Mouse (Mus musculus): ENCODE data around the gene BC048679.

The BC048679 gene

GRCm38 (mm10) chr7:81493331-81494021 lies 4.6 kb downstream of the BC048679 start, which contains the start of gene Ap3b2:
Gene Ap3b2 (minus strand): TSS chr7:81493925.
- CTCF ChIA-PET: interaction anchor here in 3 of 4 experiments (0.5 to 1.8 kb wide), 8 partner anchors 9 to 1031 kb away, joined by 3 to 7 read pairs (median 3); no protein-coding TSS in a partner anchor
- POLR2A ChIA-PET: interaction anchor here (0.6 to 2.6 kb wide), 29 partner anchors 8 to 574 kb away, joined by 3 to 34 read pairs (median 3); partner anchors contain the start of genes Rps17 (in 3 of the 4), Cpeb1 (in 1 of the 4) and Whamm (in 1 of the 4)

DNA sequence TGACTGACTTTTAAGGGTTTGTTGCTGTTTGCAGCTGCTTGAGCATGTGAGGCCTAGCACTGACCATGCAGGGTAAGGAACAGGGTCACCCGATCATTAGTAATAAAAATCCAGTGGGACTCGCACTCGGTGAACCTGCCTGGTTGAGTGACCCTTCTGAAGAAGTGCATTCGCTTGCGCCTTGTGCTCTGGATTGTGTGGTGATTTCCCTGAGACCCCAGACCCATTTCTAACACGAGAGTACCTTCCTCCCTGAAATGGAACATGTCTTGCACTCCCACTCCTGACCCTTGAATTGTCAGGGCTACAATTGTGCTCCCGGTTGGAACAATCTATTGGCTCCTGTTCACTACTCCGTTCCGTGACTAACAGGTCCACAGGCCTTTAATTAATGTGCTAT lies 5.5 kb downstream of the BC048679 start:
- ChIA-PET CTCF (interaction anchor here in 1 of 4 experiments (1.0 to 1.8 kb wide), 5 partner anchors 10 to 151 kb away, joined by 3 to 7 read pairs (median 3); no protein-coding TSS in a partner anchor), POLR2A (interaction anchor here (0.6 to 2.6 kb wide), 27 partner anchors 9 to 575 kb away, joined by 3 to 34 read pairs (median 4); partner anchors contain the start of genes Rps17 (in 3 of the 4), Cpeb1 (in 1 of the 4) and Whamm (in 1 of the 4))

GRCm38 (mm10) chr7:81489649-81490048 lies 8.4 kb downstream of the BC048679 start:
- ChIA-PET CTCF (interaction anchor here in 1 of 4 experiments (1.2 kb wide), 1 partner anchor 9 kb away, joined by 3 read pairs; no protein-coding TSS in a partner anchor), POLR2A (interaction anchor here in 3 of 4 experiments (0.5 to 2.1 kb wide), 7 partner anchors 9 to 273 kb away, joined by 3 to 19 read pairs (median 6); partner anchors contain the start of gene Ramac (in 1 of the 3))

GRCm38 (mm10) chr7:81480800-81481199 lies 17.3 kb downstream of the BC048679 start:
- ChIA-PET CTCF (interaction anchor here in 2 of 4 experiments (1.0 to 2.0 kb wide), 6 partner anchors 8 to 141 kb away, joined by 3 to 5 read pairs (median 3); no protein-coding TSS in a partner anchor), POLR2A (interaction anchor here (0.7 to 4.5 kb wide), 72 partner anchors 9 to 781 kb away, joined by 3 to 34 read pairs (median 4); partner anchors contain the start of genes Ap3b2 (in 4 of the 4), Whamm (in 3 of the 4), Cpeb1 (in 2 of the 4) and Rps17 (in 2 of the 4))

- POLR2A ChIA-PET: interaction anchor here in 3 of 4 experiments (0.6 to 4.5 kb wide), 29 partner anchors 8 to 533 kb away, joined by 3 to 34 read pairs (median 7); partner anchors contain the start of genes Whamm (in 3 of the 3), Cpeb1 (in 2 of the 3), Ap3b2 (in 1 of the 3) and BC048679 (in 1 of the 3)
- CTCF ChIA-PET: interaction anchor here in 2 of 4 experiments (0.7 to 2.0 kb wide), 4 partner anchors 13 to 140 kb away, joined by 3 to 5 read pairs (median 3); no protein-coding TSS in a partner anchor
Observed at GRCm38 (mm10) chr7:81479531-81480090, 18.5 kb downstream of the BC048679 start.

GRCm38 (mm10) chr7:81478261-81478660 lies 19.8 kb downstream of the BC048679 start:
- ChIA-PET POLR2A (interaction anchor here in 3 of 4 experiments (1.0 to 4.5 kb wide), 16 partner anchors 8 to 136 kb away, joined by 3 to 33 read pairs (median 5); partner anchors contain the start of genes Rps17 (in 2 of the 3), Whamm (in 2 of the 3), Ap3b2 (in 1 of the 3) and Cpeb1 (in 1 of the 3)), CTCF (interaction anchor here in 3 of 4 experiments (0.7 to 2.0 kb wide), 7 partner anchors 15 to 93 kb away, joined by 3 to 7 read pairs (median 3); partner anchors contain the start of genes Ap3b2 (in 1 of the 3) and Whamm (in 1 of the 3))

GRCm38 (mm10) chr7:81476833-81477232 lies 21.2 kb downstream of the BC048679 start:
- ChIA-PET POLR2A (interaction anchor here in 2 of 4 experiments (0.6 to 3.7 kb wide), 17 partner anchors 13 to 645 kb away, joined by 3 to 16 read pairs (median 6); partner anchors contain the start of genes Rps17 (in 2 of the 2), Whamm (in 2 of the 2), Ap3b2 (in 1 of the 2) and Ramac (in 1 of the 2)), CTCF (interaction anchor here in 2 of 4 experiments (0.6 to 2.0 kb wide), 5 partner anchors 17 to 1001 kb away, joined by 3 to 11 read pairs (median 6); partner anchors contain the start of gene Ap3b2 (in 1 of the 2))

- CTCF ChIA-PET: interaction anchor here in 1 of 4 experiments (0.6 kb wide), 1 partner anchor 151 kb away, joined by 4 read pairs; no protein-coding TSS in a partner anchor
- POLR2A ChIA-PET: no interaction called here
Observed at GRCm38 (mm10) chr7:81475221-81475620, 22.9 kb downstream of the BC048679 start.

DNA sequence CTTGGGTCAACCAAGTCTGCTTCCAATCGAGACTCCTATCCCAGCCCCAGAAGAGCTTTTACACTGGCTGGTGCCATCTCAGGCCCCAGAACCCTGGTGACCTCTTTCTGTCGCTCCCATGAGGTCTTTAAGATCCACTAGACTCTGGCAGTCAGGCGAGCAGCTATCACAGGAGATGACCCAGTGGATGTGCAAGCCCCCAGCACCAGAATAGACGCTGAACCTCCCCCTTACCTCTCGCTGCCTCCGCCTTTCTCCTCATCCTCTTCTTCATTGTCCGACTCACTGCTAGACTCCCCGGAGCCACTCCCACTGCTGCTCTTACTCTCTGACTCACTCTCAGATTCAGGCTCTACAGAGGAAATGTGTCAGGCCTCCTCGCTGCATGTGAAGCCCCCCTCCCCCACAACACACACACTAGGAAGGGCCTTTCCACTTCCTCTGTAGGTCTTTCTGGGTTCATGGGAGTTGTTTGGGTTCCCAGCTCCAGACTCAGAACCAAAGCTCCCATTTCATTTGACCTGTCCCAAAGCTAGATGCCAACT lies 33.1 kb downstream of the BC048679 start:
- ChIA-PET CTCF (interaction anchor here in 1 of 4 experiments (0.6 kb wide), 1 partner anchor 50 kb away, joined by 3 read pairs; no protein-coding TSS in a partner anchor), POLR2A (no interaction called here)

GRCm38 (mm10) chr7:81464116-81464515 lies 34.0 kb downstream of the BC048679 start:
- ChIA-PET POLR2A (interaction anchor here in 1 of 4 experiments (0.8 kb wide), 1 partner anchor 51 kb away, joined by 3 read pairs; no protein-coding TSS in a partner anchor), CTCF (no interaction called here)

DNA sequence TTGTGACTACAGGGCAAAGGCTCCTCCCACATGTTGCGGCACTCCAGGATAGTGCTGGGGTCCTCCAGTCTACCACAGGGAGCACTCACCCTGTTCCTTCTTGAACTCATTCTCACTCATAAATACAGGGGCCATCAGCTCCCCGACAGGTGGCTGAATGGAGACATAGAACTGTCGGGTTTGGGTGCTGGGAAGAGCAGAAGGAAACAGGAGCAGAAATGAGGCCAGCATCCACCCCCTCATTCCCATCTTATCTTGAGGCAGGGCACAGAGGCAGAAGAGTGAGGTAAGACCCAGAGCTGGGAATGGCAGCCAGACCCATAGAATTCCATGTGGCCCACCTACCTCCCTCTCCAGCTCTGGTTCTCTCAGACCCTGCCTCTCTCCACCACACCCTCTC lies 35.3 kb downstream of the BC048679 start:
- ChIA-PET POLR2A (no interaction called here), CTCF (no interaction called here)

GRCm38 (mm10) chr7:81455155-81455651 lies 42.9 kb downstream of the BC048679 start, which contains the start of gene Cpeb1:
Gene Cpeb1 (minus strand): TSS chr7:81455465.
- POLR2A ChIA-PET: interaction anchor here in 3 of 4 experiments (0.7 to 3.0 kb wide), 18 partner anchors 17 to 412 kb away, joined by 3 to 33 read pairs (median 4); partner anchors contain the start of genes Ramac (in 2 of the 3), Rps17 (in 1 of the 3) and Whamm (in 1 of the 3)
- CTCF ChIA-PET: interaction anchor here (0.5 to 1.8 kb wide), 13 partner anchors 32 to 823 kb away, joined by 3 to 18 read pairs (median 3); partner anchors contain the start of gene Whamm (in 2 of the 4)

- POLR2A ChIA-PET: interaction anchor here in 3 of 4 experiments (0.7 to 3.0 kb wide), 18 partner anchors 17 to 413 kb away, joined by 3 to 33 read pairs (median 3); partner anchors contain the start of genes Whamm (in 2 of the 3), Ramac (in 1 of the 3) and Rps17 (in 1 of the 3)
- CTCF ChIA-PET: interaction anchor here in 3 of 4 experiments (0.6 to 1.4 kb wide), 9 partner anchors 67 to 1294 kb away, joined by 3 to 9 read pairs (median 3); no protein-coding TSS in a partner anchor
Observed at GRCm38 (mm10) chr7:81454331-81455039, 43.6 kb downstream of the BC048679 start.

GRCm38 (mm10) chr7:81453443-81454274 lies 44.4 kb downstream of the BC048679 start:
- POLR2A ChIA-PET: interaction anchor here in 3 of 4 experiments (0.7 to 3.0 kb wide), 8 partner anchors 23 to 251 kb away, joined by 3 to 33 read pairs (median 6); partner anchors contain the start of gene Whamm (in 1 of the 3)
- CTCF ChIA-PET: interaction anchor here in 3 of 4 experiments (0.6 to 1.4 kb wide), 8 partner anchors 68 to 1293 kb away, joined by 3 to 9 read pairs (median 3); partner anchors contain the start of gene Whamm (in 1 of the 3)

GRCm38 (mm10) chr7:81452971-81453441 lies 45.1 kb downstream of the BC048679 start:
- CTCF ChIA-PET: interaction anchor here in 1 of 4 experiments (0.7 kb wide), 1 partner anchor 118 kb away, joined by 3 read pairs; the partner anchor contains the start of gene Whamm

More at GRCm38 (mm10) chr7:81452971-81453441, 45.1 kb downstream of the BC048679 start:
- POLR2A ChIA-PET: interaction anchor here in 2 of 4 experiments (0.6 to 3.0 kb wide), 6 partner anchors 27 to 560 kb away, joined by 3 to 33 read pairs (median 6); partner anchors contain the start of gene Whamm (in 1 of the 2)
